Mouse (Mus musculus) hindbrain, embryonic 11.5 days (tissue): Measurements from ENCODE around the gene H2afv. TPM values are rescaled to one million over a fixed set of nuclear protein-coding genes. Genes with fewer than 3 reads are reported as not detected.

Experiments used
- ATAC-seq: fragments of 200-750 bp; cut with Nextera tagmentation; 2 replicates; pipeline ENCODE4 v1.8.0; 2017; ENCODE audit warnings: mild to moderate bottlenecking, moderate TSS enrichment, moderate library complexity; ENCODE audit not compliant: low FRiP score
- DNase-seq: peaks from one replicate; pipeline ENCODE4 v3.0.0-alpha.2; 2015; ENCODE audit warnings: low spot score
- H3K27ac ChIP-seq: fragments of 300-500 bp; sonication (generic); 2 replicates; pipeline ENCODE4 v1.5.1; 2014; ENCODE audit warnings: mild to moderate bottlenecking, low read depth, low read length
- H3K27me3 ChIP-seq: fragments of 300-500 bp; sonication (generic); 2 replicates; pipeline ENCODE4 v1.6.1; 2014; ENCODE audit warnings: mild to moderate bottlenecking, low read length, moderate library complexity, mixed read lengths; ENCODE audit not compliant: control insufficient read depth, insufficient read depth
- H3K36me3 ChIP-seq: fragments of 300-500 bp; sonication (generic); 2 replicates; pipeline ENCODE4 v1.6.1; 2014; ENCODE audit warnings: mild to moderate bottlenecking, low read length, moderate library complexity, mixed read lengths; ENCODE audit not compliant: control insufficient read depth, insufficient read depth
- H3K4me1 ChIP-seq: fragments of 300-500 bp; sonication (generic); replicated peaks from 2 replicates; pipeline ENCODE4 v1.6.1; 2014; ENCODE audit warnings: low read length, mixed read lengths; ENCODE audit not compliant: control insufficient read depth, insufficient read depth
- H3K4me2 ChIP-seq: fragments of 300-500 bp; sonication (generic); replicated peaks from 2 replicates; pipeline ENCODE4 v1.6.1; 2014; ENCODE audit warnings: mild to moderate bottlenecking, low read depth, low read length
- H3K4me3 ChIP-seq: fragments of 300-500 bp; sonication (generic); 2 replicates; pipeline ENCODE4 v1.5.1; 2014; ENCODE audit warnings: low read depth, low read length
- H3K9ac ChIP-seq: fragments of 300-500 bp; sonication (generic); 2 replicates; pipeline ENCODE4 v1.6.1; 2014; ENCODE audit warnings: low read depth, low read length
- H3K9me3 ChIP-seq: fragments of 300-500 bp; sonication (generic); 2 replicates; pipeline ENCODE4 v1.6.1; 2016; ENCODE audit warnings: low read length; ENCODE audit not compliant: control insufficient read depth
- WGBS: fragments of 180-500 bp; shearing (Covaris S2); extraction: QIAGEN DNeasy Blood & Tissue Kit; methylation state at CpG from one replicate; pipeline ENCODE4 v1.1.7; 2014; 5-methylcytosine and 5-hydroxymethylcytosine counted together
- polyA plus RNA-seq: library from polyadenylated mRNA; unstranded; fragments of >200 nt; fragmentation: Nextera tagmentation; extraction: Ambion mirVana; gene quantifications from 2 replicates; pipeline ENCODE4 v1.2.1, GENCODE M21; 2014

Gene H2afv
- polyA plus RNA-seq, 1 experiment from 2014 or later, result 784 TPM

- no peak for DNase-seq
- H3K27ac ChIP-seq, result peak overlapping the region; percentile 39; the same call in 1 of the 2 replicates
- peak; percentile 33; the same call in 1 of the 2 replicates for ATAC-seq
- no peak overlapping the region for H3K9ac ChIP-seq
- H3K27me3 ChIP-seq, result no peaks in the 10 kb centered on the region
- 0 out of 2 replicates have a peak, but pooled peaks cover 2% of the 10 kb centered on the region for H3K4me1 ChIP-seq
- no peak overlapping the region for H3K4me3 ChIP-seq
- H3K4me2 ChIP-seq, result no peak overlapping the region
- H3K9me3 ChIP-seq, result no peaks in the 10 kb centered on the region
- H3K36me3 ChIP-seq, result peaks cover 21% of the 10 kb centered on the region; the same call in 1 of the 2 replicates
- 47% methylated on average over 14 of the region's 14 CpGs for WGBS
Measured at GRCm38 (mm10) chr11:6406251-6407161, 37.7 kb downstream of the H2afv start.

- Histone ChIP-seq H3K4me2 (no peak overlapping the region), H3K9me3 (no peaks in the 10 kb centered on the region), H3K36me3 (peaks cover 26% of the 10 kb centered on the region; the same call in 1 of the 2 replicates), H3K27ac (peak overlapping the region; percentile 39; the same call in 1 of the 2 replicates), H3K9ac (no peak overlapping the region), H3K4me3 (no peak overlapping the region), H3K4me1 (0 out of 2 replicates have a peak, but pooled peaks cover 2% of the 10 kb centered on the region), H3K27me3 (no peaks in the 10 kb centered on the region)
- DNase-seq (no peak), ATAC-seq (no peak)
- 73% methylated on average over 4 of the region's 4 CpGs for WGBS
Measured at GRCm38 (mm10) chr11:6405591-6406081, 38.6 kb downstream of the H2afv start.

- Histone ChIP-seq H3K4me2 (no peak overlapping the region), H3K27ac (0 out of 2 replicates have a peak overlapping the region, but pooled peaks have one; percentile 49), H3K4me1 (0 out of 2 replicates have a peak, but pooled peaks cover 2% of the 10 kb centered on the region), H3K9me3 (no peaks in the 10 kb centered on the region), H3K4me3 (no peak overlapping the region), H3K9ac (no peak overlapping the region), H3K27me3 (no peaks in the 10 kb centered on the region), H3K36me3 (peaks cover 26% of the 10 kb centered on the region)
- WGBS, result 87% methylated on average over 9 of the region's 9 CpGs
- ATAC-seq (no peak), DNase-seq (no peak)
Measured at GRCm38 (mm10) chr11:6404699-6405566, 39.3 kb downstream of the H2afv start.

GRCm38 (mm10) chr11:6403830-6404405 lies 40.3 kb downstream of the H2afv start:
- H3K4me3 ChIP-seq, result no peak overlapping the region
- DNase-seq (no peak), ATAC-seq (no peak)
- no peaks in the 10 kb centered on the region for H3K9me3 ChIP-seq
- H3K4me1 ChIP-seq, result 0 out of 2 replicates have a peak, but pooled peaks cover 2% of the 10 kb centered on the region
- H3K9ac ChIP-seq, result no peak overlapping the region
- H3K4me2 ChIP-seq, result no peak overlapping the region
- no peak overlapping the region for H3K27ac ChIP-seq
- H3K36me3 ChIP-seq, result peaks cover 33% of the 10 kb centered on the region
- H3K27me3 ChIP-seq, result no peaks in the 10 kb centered on the region
- 90% methylated on average over 5 of the region's 5 CpGs for WGBS

- peaks cover 39% of the 10 kb centered on the region for H3K36me3 ChIP-seq
- no peaks in the 10 kb centered on the region for H3K9me3 ChIP-seq
- ATAC-seq (peak; percentile 26; the same call in 1 of the 2 replicates), DNase-seq (peak; percentile 69)
- H3K4me1 ChIP-seq, result 0 out of 2 replicates have a peak, but pooled peaks cover 2% of the 10 kb centered on the region
- H3K4me3 ChIP-seq, result no peak overlapping the region
- WGBS, result 89% methylated on average over 19 of the region's 19 CpGs
- no peaks in the 10 kb centered on the region for H3K27me3 ChIP-seq
- H3K9ac ChIP-seq, result no peak overlapping the region
- H3K4me2 ChIP-seq, result no peak overlapping the region
- no peak overlapping the region for H3K27ac ChIP-seq
Measured at GRCm38 (mm10) chr11:6402515-6403510, 41.4 kb downstream of the H2afv start.

GRCm38 (mm10) chr11:6398141-6398540 lies 46.1 kb downstream of the H2afv start:
- Histone ChIP-seq H3K4me3 (no peak overlapping the region), H3K9me3 (no peaks in the 10 kb centered on the region), H3K9ac (no peak overlapping the region), H3K27ac (no peak overlapping the region), H3K4me2 (no peak overlapping the region), H3K36me3 (peaks cover 31% of the 10 kb centered on the region), H3K4me1 (0 out of 2 replicates have a peak, but pooled peaks cover 2% of the 10 kb centered on the region), H3K27me3 (no peaks in the 10 kb centered on the region)
- ATAC-seq, result no peak
- DNase-seq, result no peak
- 93% methylated on average over 10 of the region's 10 CpGs for WGBS

GRCm38 (mm10) chr11:6395565-6395964 lies 48.7 kb downstream of the H2afv start:
- no peaks in the 10 kb centered on the region for H3K27me3 ChIP-seq
- 87% methylated on average over 5 of the region's 5 CpGs for WGBS
- no peak for DNase-seq
- ATAC-seq, result peak; percentile 41; the same call in 1 of the 2 replicates
- H3K4me3 ChIP-seq, result no peak overlapping the region
- no peak overlapping the region for H3K4me2 ChIP-seq
- no peak overlapping the region for H3K9ac ChIP-seq
- H3K4me1 ChIP-seq, result peaks cover 8% of the 10 kb centered on the region; the same call in 1 of the 2 replicates
- H3K27ac ChIP-seq, result no peak overlapping the region
- no peaks in the 10 kb centered on the region for H3K9me3 ChIP-seq
- peaks cover 23% of the 10 kb centered on the region for H3K36me3 ChIP-seq
